Mouse (Mus musculus): ENCODE results near the gene Aldh4a1.

Aldh4a1 gene

DNA sequence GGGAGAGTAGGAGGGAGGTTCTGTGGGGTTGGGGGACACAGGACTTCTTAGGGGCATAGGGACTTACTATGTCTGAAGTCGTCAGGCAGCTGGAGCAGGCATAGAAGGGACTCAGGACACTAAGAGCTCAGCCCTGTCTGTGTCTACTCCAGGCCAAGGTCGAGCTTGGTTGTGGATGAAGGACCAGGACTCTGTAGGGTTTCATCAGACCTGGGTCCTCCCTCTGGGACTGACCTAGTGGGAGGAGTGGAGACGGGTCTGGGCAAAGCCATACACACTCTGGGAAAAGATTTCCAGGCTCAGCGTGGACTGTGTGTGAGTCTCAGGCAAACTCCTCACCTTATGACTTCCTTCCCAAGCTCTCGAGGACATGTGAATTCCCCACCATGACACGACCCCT is 2.9 kb upstream of the Aldh4a1 start:
- DNase-seq (ENCODE audit: low read depth, low spot score) = no peak

GRCm38 (mm10) chr4:139623434-139624115 is 909 bp downstream of the Aldh4a1 start:
- no peak for DNase-seq (ENCODE audit: low read depth, low spot score)

GRCm38 (mm10) chr4:139624116-139624489 is 1.4 kb downstream of the Aldh4a1 start:
- DNase-seq (ENCODE audit: low read depth, low spot score) = no peak

GRCm38 (mm10) chr4:139624706-139625105 is 2.0 kb downstream of the Aldh4a1 start:
- DNase-seq (ENCODE audit: low read depth, low spot score) = no peak

- DNase-seq (ENCODE audit: low read depth, low spot score) = no peak
Observed at GRCm38 (mm10) chr4:139627361-139627760, 4.7 kb downstream of the Aldh4a1 start.

DNA sequence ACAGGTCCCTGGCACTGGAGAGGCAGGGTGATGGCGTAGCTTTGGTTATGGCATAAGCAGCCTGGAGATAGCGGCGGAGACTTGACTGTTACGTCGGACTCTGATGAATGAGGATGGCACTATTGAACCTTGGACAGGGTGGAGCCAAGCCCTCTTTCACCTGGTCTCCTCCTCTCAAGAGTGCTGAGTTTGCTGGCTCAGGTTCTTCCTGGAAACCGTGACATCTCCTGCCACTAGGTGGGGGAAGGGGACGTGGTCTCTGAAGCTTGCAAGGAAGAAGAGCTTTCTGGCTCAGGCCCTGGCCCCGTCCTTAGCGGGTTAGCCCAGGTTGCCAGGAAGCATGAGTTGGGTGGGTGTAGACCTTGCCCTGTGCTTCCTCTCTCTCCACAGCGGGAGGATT is 7.5 kb downstream of the Aldh4a1 start:
- DNase-seq (ENCODE audit: low read depth, low spot score) = no peak

DNA sequence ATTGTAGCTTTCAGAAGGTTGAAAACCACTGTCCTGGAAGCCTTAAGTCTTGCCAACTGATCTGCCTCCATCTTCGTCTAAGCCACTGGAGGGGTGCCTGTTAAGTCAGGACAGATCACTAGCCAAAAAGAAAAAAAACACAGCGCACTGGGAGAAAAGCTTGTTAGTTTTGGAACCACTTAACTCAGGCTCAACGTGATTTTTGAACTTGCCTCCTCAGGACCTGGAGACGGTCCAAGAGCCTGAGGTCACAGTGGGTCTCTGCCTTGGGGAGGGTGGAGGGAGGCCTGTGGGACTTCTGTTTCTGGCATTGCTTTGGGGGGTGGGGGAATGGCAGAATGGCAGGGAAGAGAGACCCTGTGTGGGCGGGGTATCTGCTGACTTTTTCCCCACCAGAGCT is 8.5 kb downstream of the Aldh4a1 start:
- no peak for DNase-seq (ENCODE audit: low read depth, low spot score)

GRCm38 (mm10) chr4:139631569-139632253 is 9.0 kb downstream of the Aldh4a1 start:
- DNase-seq (ENCODE audit: low read depth, low spot score) = no peak

DNA sequence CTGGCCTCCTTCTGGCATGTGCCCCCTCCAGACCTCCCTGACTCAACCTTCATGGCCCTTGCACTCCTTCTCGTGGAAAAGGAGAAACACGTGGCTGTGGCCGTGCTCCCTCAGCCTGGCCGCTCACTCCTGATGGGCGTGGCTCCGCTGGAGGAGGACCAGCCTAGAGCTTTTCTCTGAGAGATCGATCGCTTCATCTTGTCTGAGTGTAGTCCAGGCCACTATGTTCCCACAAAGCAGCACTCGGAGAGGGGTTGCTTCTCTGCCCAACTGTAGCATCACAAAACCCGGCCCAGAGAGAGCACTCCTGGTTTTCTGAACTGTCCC is 9.6 kb downstream of the Aldh4a1 start:
- DNase-seq (ENCODE audit: low read depth, low spot score) = no peak

GRCm38 (mm10) chr4:139636373-139636772 is 13.7 kb downstream of the Aldh4a1 start:
- peak; percentile 50 for DNase-seq (ENCODE audit: low read depth, low spot score)

DNA sequence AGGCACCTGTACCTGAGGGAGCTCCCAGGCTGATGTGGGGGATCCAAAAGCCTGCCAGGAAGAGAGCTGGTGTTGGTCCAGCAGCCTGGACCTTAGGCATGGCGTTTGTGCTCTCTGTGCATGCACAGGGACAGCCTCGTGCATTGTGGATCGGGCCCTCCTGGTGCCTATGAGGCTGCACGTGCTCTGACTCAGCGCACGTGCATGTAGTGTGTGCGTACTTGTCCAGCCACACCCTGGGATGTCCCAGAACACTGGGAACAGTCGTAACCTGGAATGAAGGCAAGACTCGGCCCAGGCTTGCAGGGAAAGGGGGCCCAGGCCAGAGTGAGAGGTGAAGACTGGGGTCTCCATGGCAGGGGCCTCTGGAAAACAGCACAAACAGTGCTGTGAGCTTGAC is 15.2 kb downstream of the Aldh4a1 start:
- no peak for DNase-seq (ENCODE audit: low read depth, low spot score)

DNA sequence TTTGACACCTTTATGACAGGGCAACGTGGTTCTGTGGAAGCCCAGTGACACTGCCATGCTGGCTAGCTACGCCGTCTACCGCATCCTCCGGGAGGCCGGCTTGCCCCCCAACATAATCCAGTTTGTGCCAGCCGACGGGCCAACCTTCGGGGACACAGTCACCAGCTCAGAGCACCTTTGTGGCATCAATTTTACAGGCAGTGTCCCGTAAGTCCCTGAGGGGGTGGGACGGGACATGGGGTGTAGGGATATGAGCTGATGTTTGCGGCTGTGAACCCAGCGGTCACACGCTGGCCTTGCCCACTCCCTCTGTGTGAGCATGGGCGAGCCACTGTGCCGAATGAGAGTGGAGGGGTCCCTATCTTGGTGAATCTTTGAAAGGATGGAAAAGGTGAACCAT is 15.7 kb downstream of the Aldh4a1 start:
- DNase-seq (ENCODE audit: low read depth, low spot score) = no peak

DNA sequence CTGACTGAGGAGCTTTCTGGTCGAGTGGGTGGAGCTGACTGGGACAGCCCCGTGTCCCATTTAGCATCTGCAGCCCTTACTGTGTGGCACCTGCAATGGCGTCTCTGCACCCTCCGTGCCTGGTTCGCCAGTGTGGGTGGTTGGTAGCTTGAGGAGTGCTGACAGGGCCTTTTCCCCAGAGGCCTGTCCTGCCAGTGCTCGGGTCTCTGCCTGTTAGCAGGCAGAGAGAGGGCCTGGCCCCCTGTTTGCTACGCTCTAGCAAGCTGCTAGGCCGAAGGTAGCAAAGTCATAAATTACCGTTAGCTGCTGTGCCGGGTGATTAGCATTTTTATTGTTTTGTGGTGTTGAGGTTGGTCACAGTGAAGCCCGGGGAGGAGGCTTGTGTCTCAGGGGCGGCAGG is 17.1 kb downstream of the Aldh4a1 start:
- no peak for DNase-seq (ENCODE audit: low read depth, low spot score)

DNA sequence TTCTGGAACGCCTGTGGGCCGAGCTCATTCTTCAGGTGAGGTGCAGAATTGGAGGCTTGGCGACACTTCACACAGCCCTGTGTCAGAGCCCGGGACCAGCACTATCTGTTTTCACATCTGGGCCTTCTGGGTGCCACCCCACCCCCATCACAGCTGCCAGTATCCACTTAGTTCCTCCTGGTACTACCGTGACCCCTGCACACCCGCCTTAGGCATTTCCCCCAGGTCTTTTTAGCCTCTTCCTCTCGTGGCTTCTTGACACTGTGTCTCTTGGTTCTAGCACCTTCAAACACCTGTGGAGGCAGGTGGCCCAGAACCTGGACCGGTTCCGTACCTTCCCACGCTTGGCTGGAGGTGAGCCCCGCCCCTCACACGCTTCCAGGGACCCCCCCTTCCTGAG is 17.7 kb downstream of the Aldh4a1 start:
- no peak for DNase-seq (ENCODE audit: low read depth, low spot score)

DNA sequence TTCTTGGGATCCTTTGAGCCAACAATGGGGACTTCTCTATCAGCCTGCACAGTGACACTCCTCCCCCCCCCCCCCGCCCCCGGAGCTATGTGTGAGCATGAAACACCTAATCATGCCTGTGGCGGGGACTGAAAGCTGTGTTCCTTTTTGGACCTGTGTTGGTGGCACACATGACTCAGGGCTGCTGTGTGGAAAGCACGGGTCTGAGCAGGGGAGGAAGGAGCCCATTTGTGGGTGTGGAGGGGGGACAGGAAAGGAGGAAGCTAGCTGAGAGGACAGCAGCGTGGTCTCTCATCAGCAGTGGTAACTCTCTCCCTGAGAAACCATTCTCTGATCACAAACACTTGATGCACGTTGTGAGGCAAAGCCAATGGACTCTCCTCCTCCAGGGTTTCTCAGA is 18.1 kb downstream of the Aldh4a1 start:
- no peak for DNase-seq (ENCODE audit: low read depth, low spot score)

GRCm38 (mm10) chr4:139641829-139642425 is 19.3 kb downstream of the Aldh4a1 start:
- DNase-seq (ENCODE audit: low read depth, low spot score) = no peak

DNA sequence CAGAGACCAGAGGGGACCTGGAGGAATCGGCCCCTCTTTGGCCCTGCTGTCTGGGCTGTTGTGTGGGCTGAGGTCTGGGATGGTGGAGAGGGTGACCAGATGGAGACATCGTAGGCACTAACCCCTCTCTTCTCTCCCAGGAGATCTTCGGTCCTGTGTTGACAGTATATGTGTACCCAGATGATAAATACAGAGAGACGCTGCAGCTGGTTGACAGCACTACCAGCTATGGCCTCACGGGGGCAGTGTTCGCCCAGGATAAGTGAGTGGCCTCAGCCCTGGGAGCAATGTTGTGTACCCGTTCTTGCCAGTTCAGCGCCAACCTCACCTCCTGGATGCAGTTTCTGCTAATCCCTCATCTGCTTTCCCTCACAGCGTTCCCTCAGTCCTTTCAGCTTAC is 21.3 kb downstream of the Aldh4a1 start:
- peak; percentile 65 for DNase-seq (ENCODE audit: low read depth, low spot score)

- no peak for DNase-seq (ENCODE audit: low read depth, low spot score)
Observed at GRCm38 (mm10) chr4:139646916-139647315, 24.2 kb downstream of the Aldh4a1 start.

DNA sequence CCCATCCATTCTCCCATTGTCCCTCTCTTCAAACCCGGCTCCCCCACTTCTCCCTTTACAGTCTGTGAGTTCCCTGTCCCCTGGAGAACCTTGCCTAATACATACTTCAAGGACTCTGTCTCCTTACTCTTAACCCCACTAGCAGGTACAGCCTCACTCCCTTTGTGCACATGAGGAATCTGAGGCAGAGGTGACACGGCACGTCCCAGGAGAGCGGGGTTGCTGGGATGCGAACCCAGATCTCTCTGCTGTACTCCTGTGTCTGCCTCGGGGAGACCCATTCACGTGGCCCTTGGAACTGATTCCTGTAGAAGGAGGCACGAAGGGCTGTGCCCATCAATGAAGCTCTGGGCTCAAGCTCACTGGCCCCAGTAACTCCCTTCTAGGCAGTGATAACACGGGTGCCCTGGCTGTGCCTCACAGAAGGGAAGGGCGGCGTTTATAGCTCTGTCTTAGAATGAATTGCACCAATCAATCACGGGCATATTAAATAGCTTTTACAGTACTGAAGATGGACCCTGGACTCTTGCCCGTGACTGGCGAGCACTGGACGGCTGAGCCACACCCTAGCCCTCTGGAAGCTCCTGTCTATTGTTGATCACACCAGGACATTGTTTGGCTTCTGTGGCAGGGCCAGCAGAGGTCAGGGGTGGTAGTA is 27.5 kb downstream of the Aldh4a1 start:
- DNase-seq (ENCODE audit: low read depth, low spot score) = no peak

GRCm38 (mm10) chr4:139650907-139651306 is 28.2 kb downstream of the Aldh4a1 start:
- no peak for DNase-seq (ENCODE audit: low read depth, low spot score)

- DNase-seq (ENCODE audit: low read depth, low spot score) = no peak
Observed at GRCm38 (mm10) chr4:139653238-139653637, 30.6 kb downstream of the Aldh4a1 start, which contains the start of gene Tas1r2. Gene Tas1r2, plus strand, starts transcription at chr4:139653538.

- no peak for DNase-seq (ENCODE audit: low read depth, low spot score)
Observed at GRCm38 (mm10) chr4:139661897-139662296, 39.2 kb downstream of the Aldh4a1 start.

DNA sequence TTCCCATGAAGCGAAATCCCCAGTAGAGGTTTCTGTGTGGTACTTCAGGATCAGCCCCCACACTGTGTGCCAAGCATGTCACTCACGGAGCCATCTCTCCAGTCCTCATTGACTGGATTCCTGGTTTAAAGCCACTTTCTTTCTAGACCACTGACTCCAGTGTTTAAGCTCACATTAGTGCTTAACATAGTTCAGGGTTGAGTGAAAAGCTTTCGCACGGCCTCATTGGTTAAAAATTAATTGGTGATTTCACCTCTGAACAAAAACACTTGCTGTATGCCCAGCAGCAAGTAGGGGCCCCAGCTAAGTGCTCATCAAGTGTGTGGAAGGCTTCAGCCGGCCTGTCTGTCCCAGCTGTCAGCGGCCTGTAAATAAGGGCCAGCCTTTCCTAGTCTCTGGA is 45.0 kb downstream of the Aldh4a1 start:
- no peak for DNase-seq (ENCODE audit: low read depth, low spot score)

Measured in CD4-positive helper T cell, adult 2 months (primary cell).